Comparison of ENCODE assay signal across 18 mouse cellular contexts in genomic region chr3:131068000-131068399, GRCm38 (mm10). TPM values are rescaled to one million over a fixed set of nuclear protein-coding genes. Genes with fewer than 3 reads are reported as not detected.
DNase-seq lines count a peak whose midpoint lies in the region; ATAC-seq and TF ChIP-seq lines count a peak whose summit lies in the region.
"Had no signal": no experiment of that assay in that cellular context is flagged by ENCODE, and none has a peak within 500 bp of the region (broad histone marks: within the 10 kb centered on the region; RNA-seq: fewer than 3 reads in every experiment).

No protein-coding gene starts in this region.

- no peak overlapping the region for H3K4me2 ChIP-seq in hindbrain, postnatal 0 days (ENCODE audit: low read depth, low read length)
- H3K4me2 ChIP-seq: forebrain, embryonic 15.5 days; heart, embryonic 11.5 days; heart, embryonic 15.5 days; hindbrain, embryonic 13.5 days had no signal

- no peaks in the 10 kb centered on the region for H3K9me3 ChIP-seq in heart, embryonic 10.5 days
- no peaks in the 10 kb centered on the region for H3K9me3 ChIP-seq in hindbrain, postnatal 0 days (ENCODE audit: low read length)
- H3K9me3 ChIP-seq: embryonic facial prominence, embryonic 10.5 days; forebrain, embryonic 15.5 days; heart, embryonic 15.5 days; hindbrain, embryonic 13.5 days had no signal

- peak; percentile 56 for DNase-seq in heart, adult 11 months
- no peak for DNase-seq in heart, embryonic 10.5 days (ENCODE audit: low spot score)
- DNase-seq in thymus, adult 18-20 months = peak; percentile 40 to 43
- DNase-seq in thymus, postnatal 14 days = peak; percentile 70
- no peak for DNase-seq in adrenal gland, adult (ENCODE audit: inconsistent age in 2 of 2, low spot score in 1 of 2)
- no peak for DNase-seq in hindbrain, postnatal 0 days (ENCODE audit: low spot score)
- DNase-seq in layer of hippocampus, adult 2 months (ENCODE audit: low spot score in 2 of 2) = no peak
- DNase-seq: adrenal gland, postnatal 14 days; cerebellum, adult 2 months; cerebellum, postnatal 10 days; gastrocnemius, postnatal 36 days; heart, adult 18-20 months; heart, postnatal 14 days had no signal

- no peak for TF ChIP-seq CTCF in hindbrain, postnatal 0 days (IDR thresholded peaks at IDR 0.05; ENCODE audit: low read depth)
- no peak for TF ChIP-seq CTCF in layer of hippocampus, adult 2 months (conservative IDR thresholded peaks at IDR 0.05)

- H3K27me3 ChIP-seq in heart, embryonic 10.5 days (ENCODE audit: insufficient read depth, poor library complexity, severe bottlenecking) = no peaks in the 10 kb centered on the region; the same call in 1 of the 2 replicates
- no peaks in the 10 kb centered on the region for H3K27me3 ChIP-seq in hindbrain, postnatal 0 days (ENCODE audit: insufficient read depth, low read length)
- H3K27me3 ChIP-seq: forebrain, embryonic 15.5 days; heart, embryonic 15.5 days had no signal

- no peak overlapping the region for H3K4me3 ChIP-seq in heart, embryonic 10.5 days
- no peak overlapping the region for H3K4me3 ChIP-seq in hindbrain, postnatal 0 days (ENCODE audit: low read length)
- H3K4me3 ChIP-seq in layer of hippocampus, adult 2 months = no peak overlapping the region
- H3K4me3 ChIP-seq: embryonic facial prominence, embryonic 10.5 days; forebrain, embryonic 15.5 days; heart, embryonic 15.5 days; hindbrain, embryonic 13.5 days had no signal

- WGBS in heart, embryonic 10.5 days = 81% methylated on average over 5 of the region's 5 CpGs
- WGBS in hindbrain, postnatal 0 days = 81% methylated on average over 5 of the region's 5 CpGs

- no peak overlapping the region for H3K9ac ChIP-seq in hindbrain, postnatal 0 days (replicated peaks; ENCODE audit: low read length)
- H3K9ac ChIP-seq: forebrain, embryonic 15.5 days; heart, embryonic 15.5 days; hindbrain, embryonic 13.5 days had no signal

- no peak overlapping the region for H3K27ac ChIP-seq in heart, embryonic 10.5 days
- H3K27ac ChIP-seq in hindbrain, postnatal 0 days = no peak overlapping the region
- no peak overlapping the region for H3K27ac ChIP-seq in layer of hippocampus, adult 2 months
- H3K27ac ChIP-seq: embryonic facial prominence, embryonic 10.5 days; forebrain, embryonic 15.5 days; heart, embryonic 15.5 days; hindbrain, embryonic 13.5 days had no signal

- ATAC-seq in hindbrain, postnatal 0 days = no peak
- ATAC-seq: forebrain, embryonic 15.5 days had no signal

- H3K4me1 ChIP-seq in heart, embryonic 10.5 days = peaks cover 6% of the 10 kb centered on the region; the same call in 1 of the 2 replicates
- H3K4me1 ChIP-seq in hindbrain, postnatal 0 days (ENCODE audit: insufficient read depth, low read length) = no peaks in the 10 kb centered on the region
- H3K4me1 ChIP-seq: hindbrain, embryonic 13.5 days had no signal

- no peaks in the 10 kb centered on the region for H3K36me3 ChIP-seq in heart, embryonic 10.5 days
- H3K36me3 ChIP-seq in hindbrain, postnatal 0 days (ENCODE audit: insufficient read depth, low read length) = no peaks in the 10 kb centered on the region
- H3K36me3 ChIP-seq: embryonic facial prominence, embryonic 10.5 days; forebrain, embryonic 15.5 days; heart, embryonic 15.5 days; hindbrain, embryonic 13.5 days had no signal

RNA-seq across cellular contexts. Expression of gene Lef1, which starts 42.3 kb away (rescaled TPM):
- 22.2 and 29.3 TPM in 2 replicates for polyA plus RNA-seq in heart, embryonic 10.5 days (2016; fragmentation: Nextera tagmentation; extraction: Ambion mirVana)
- total RNA-seq in hindbrain, postnatal 0 days (2014; rRNA removed) = 5.6 and 7.2 TPM in 2 replicates
- polyA plus RNA-seq in hindbrain, postnatal 0 days (2015; fragmentation: Nextera tagmentation; extraction: Ambion mirVana) = 6.4 and 7.2 TPM in 2 replicates
- total RNA-seq in layer of hippocampus, adult 2 months (2021) = 1 to 10 TPM; 6.2 to 7.1 TPM

Comparison
In these comparisons a context has a peak if more than half of its experiments do, and no peak if none do; other contexts are left out.
1. DNase-seq: peak in heart, adult 11 months (single experiment), thymus, adult 18-20 months (2 of 2) and thymus, postnatal 14 days (single experiment); none in heart, embryonic 10.5 days (single experiment), adrenal gland, adult (0 of 2), hindbrain, postnatal 0 days (single experiment) and layer of hippocampus, adult 2 months (0 of 2).